In genomic region chr3:17592463-17592862, GRCm38 (mm10) we compare ENCODE assay signal across 20 mouse cellular contexts.
DNase-seq lines count a peak whose midpoint lies in the region; ATAC-seq lines count a peak whose summit lies in the region.
"Had no signal": no experiment of that assay in that cellular context is flagged by ENCODE, and none has a peak within 500 bp of the region (broad histone marks: within the 10 kb centered on the region; RNA-seq: fewer than 3 reads in every experiment).

No protein-coding gene starts in this region.

- ATAC-seq in hindbrain, embryonic 11.5 days (ENCODE audit: low FRiP score): peak; percentile 78
- no peak for ATAC-seq in hindbrain, embryonic 16.5 days
- ATAC-seq in neural tube, embryonic 12.5 days (ENCODE audit: low FRiP score, low read depth): peak; percentile 84
- no peak for ATAC-seq in CD4-positive, CD25-positive, alpha-beta regulatory T cell, adult 4 months
- ATAC-seq: intestine, postnatal 0 days had no signal

- no peak overlapping the region for H3K27ac ChIP-seq in hindbrain, embryonic 11.5 days (ENCODE audit: low read depth, low read length)
- no peak overlapping the region for H3K27ac ChIP-seq in hindbrain, embryonic 16.5 days (ENCODE audit: low read depth, low read length)
- H3K27ac ChIP-seq in neural tube, embryonic 12.5 days: no peak overlapping the region
- H3K27ac ChIP-seq: hindbrain, embryonic 15.5 days; liver, embryonic 14.5 days; lung, embryonic 15.5 days had no signal

- peak; percentile 54 for DNase-seq in hindbrain, embryonic 11.5 days (ENCODE audit: low spot score)
- no peak for DNase-seq in neural tube, embryonic 10.5 days (ENCODE audit: extremely low spot score, low spot score)
- DNase-seq in mesoderm, embryonic 11.5 days (ENCODE audit: low read depth, low spot score): peak; percentile 62
- no peak for DNase-seq in ovary, postnatal 14 days (ENCODE audit: low spot score)
- DNase-seq in adrenal gland, adult (ENCODE audit: inconsistent age in 2 of 2, low spot score in 1 of 2): no peak
- DNase-seq: B cell, adult 2 months; cerebellum, adult 8-10 months; heart, postnatal 10 days; right cerebral cortex, postnatal 14 days; spleen, adult 18-20 months; thymus, postnatal 25 days had no signal

- no peaks in the 10 kb centered on the region for H3K9me3 ChIP-seq in hindbrain, embryonic 11.5 days (ENCODE audit: control insufficient read depth, low read length)
- no peaks in the 10 kb centered on the region for H3K9me3 ChIP-seq in hindbrain, embryonic 16.5 days (ENCODE audit: control insufficient read depth, low read length)
- no peaks in the 10 kb centered on the region for H3K9me3 ChIP-seq in neural tube, embryonic 12.5 days
- H3K9me3 ChIP-seq: hindbrain, embryonic 15.5 days; lung, embryonic 15.5 days had no signal

- no peaks in the 10 kb centered on the region for H3K36me3 ChIP-seq in hindbrain, embryonic 11.5 days (ENCODE audit: control insufficient read depth, insufficient read depth, low read length)
- H3K36me3 ChIP-seq in hindbrain, embryonic 16.5 days (ENCODE audit: control insufficient read depth, insufficient read depth, low read length): no peaks in the 10 kb centered on the region
- no peaks in the 10 kb centered on the region for H3K36me3 ChIP-seq in neural tube, embryonic 12.5 days
- H3K36me3 ChIP-seq: hindbrain, embryonic 15.5 days; lung, embryonic 15.5 days had no signal

- H3K27me3 ChIP-seq in hindbrain, embryonic 11.5 days (ENCODE audit: control insufficient read depth, insufficient read depth, low read length): no peaks in the 10 kb centered on the region
- H3K27me3 ChIP-seq in hindbrain, embryonic 16.5 days (replicated peaks; ENCODE audit: control insufficient read depth, insufficient read depth, low read length): no peaks in the 10 kb centered on the region
- H3K27me3 ChIP-seq in neural tube, embryonic 12.5 days (replicated peaks): no peaks in the 10 kb centered on the region
- H3K27me3 ChIP-seq: hindbrain, embryonic 15.5 days; lung, embryonic 15.5 days had no signal

- H3K4me2 ChIP-seq in hindbrain, embryonic 11.5 days (replicated peaks; ENCODE audit: low read depth, low read length): no peak overlapping the region
- H3K4me2 ChIP-seq in hindbrain, embryonic 16.5 days (ENCODE audit: low read length): no peak overlapping the region
- H3K4me2 ChIP-seq in neural tube, embryonic 12.5 days (replicated peaks): no peak overlapping the region
- H3K4me2 ChIP-seq: heart, embryonic 11.5 days; hindbrain, embryonic 15.5 days; lung, embryonic 15.5 days had no signal

- no peaks in the 10 kb centered on the region for H3K4me1 ChIP-seq in hindbrain, embryonic 11.5 days (replicated peaks; ENCODE audit: control insufficient read depth, insufficient read depth, low read length)
- H3K4me1 ChIP-seq in hindbrain, embryonic 16.5 days (ENCODE audit: control insufficient read depth, insufficient read depth, low read depth, low read length): no peaks in the 10 kb centered on the region
- H3K4me1 ChIP-seq in neural tube, embryonic 12.5 days: no peaks in the 10 kb centered on the region
- H3K4me1 ChIP-seq: hindbrain, embryonic 15.5 days; lung, embryonic 15.5 days had no signal

- no peak overlapping the region for H3K9ac ChIP-seq in hindbrain, embryonic 11.5 days (ENCODE audit: low read depth, low read length)
- H3K9ac ChIP-seq in hindbrain, embryonic 16.5 days (ENCODE audit: low read depth, low read length): no peak overlapping the region
- no peak overlapping the region for H3K9ac ChIP-seq in neural tube, embryonic 12.5 days
- H3K9ac ChIP-seq: hindbrain, embryonic 15.5 days; liver, embryonic 14.5 days; lung, embryonic 15.5 days had no signal

- H3K4me3 ChIP-seq in hindbrain, embryonic 11.5 days (ENCODE audit: low read depth, low read length): no peak overlapping the region
- H3K4me3 ChIP-seq in hindbrain, embryonic 16.5 days (ENCODE audit: low read length): no peak overlapping the region
- H3K4me3 ChIP-seq in neural tube, embryonic 12.5 days: no peak overlapping the region
- H3K4me3 ChIP-seq: hindbrain, embryonic 15.5 days; lung, embryonic 15.5 days; myocyte had no signal

- 44% methylated on average over 3 of the region's 3 CpGs for WGBS in hindbrain, embryonic 11.5 days
- 32% methylated on average over 3 of the region's 3 CpGs for WGBS in hindbrain, embryonic 16.5 days
- WGBS in neural tube, embryonic 12.5 days: 25% methylated on average over 3 of the region's 3 CpGs

Comparison
In these comparisons a context has a peak if more than half of its experiments do, and no peak if none do; other contexts are left out.
1. ATAC-seq: peak in hindbrain, embryonic 11.5 days (single experiment) and neural tube, embryonic 12.5 days (single experiment); none in hindbrain, embryonic 16.5 days (single experiment) and CD4-positive, CD25-positive, alpha-beta regulatory T cell, adult 4 months (single experiment).
2. DNase-seq: peak in hindbrain, embryonic 11.5 days (single experiment) and mesoderm, embryonic 11.5 days (single experiment); none in neural tube, embryonic 10.5 days (single experiment), ovary, postnatal 14 days (single experiment) and adrenal gland, adult (0 of 2).